Mouse (Mus musculus) sigmoid colon, adult 10 weeks (tissue): ENCODE measurements around the gene Apof. TPM values are rescaled to one million over a fixed set of nuclear protein-coding genes. Genes with fewer than 3 reads are reported as not detected.

Experiments used
- polyA plus RNA-seq: library from polyadenylated mRNA; stranded (reverse); fragments of 350-450 nt; fragmentation: Illumina TruSeq; extraction: RNeasy Lipid Tissue Mini Kit (QIAGEN cat#74804); gene quantifications from one replicate; pipeline ENCODE4 v1.2.3, GENCODE M21; 2014; ENCODE audit warnings: low read depth, low replicate concordance

Gene Apof
- polyA plus RNA-seq: not detected

GRCm38 (mm10) chr10:128268371-128268770, at the start of gene Apof:
Gene Apof (plus strand): TSS chr10:128268671.

GRCm38 (mm10) chr10:128225538-128225937, 42.9 kb upstream of the Apof start, which contains the start of gene Mip:
Gene Mip (plus strand): TSS chr10:128225838.

GRCm38 (mm10) chr10:128231697-128232419, 36.6 kb upstream of the Apof start, which contains the start of gene Timeless:
Gene Timeless (plus strand): TSS chr10:128232065.

GRCm38 (mm10) chr10:128253677-128254255, 14.7 kb upstream of the Apof start, which contains the start of gene Apon:
Gene Apon (plus strand): TSS chr10:128254096.

GRCm38 (mm10) chr10:128270287-128270841, 1.9 kb downstream of the Apof start, which contains the start of gene Stat2:
Gene Stat2 (plus strand): TSS chr10:128270559.

GRCm38 (mm10) chr10:128298702-128299171, 30.3 kb downstream of the Apof start, which contains the start of gene Il23a:
Gene Il23a (minus strand): TSS chr10:128298752.

GRCm38 (mm10) chr10:128303126-128304021, 34.9 kb downstream of the Apof start, which contains the start of gene Pan2:
Gene Pan2 (plus strand): TSS chr10:128303335.

Other genes starting within 250 kb of the Apof start
- 1,156 TPM for gene Naca, start 233.1 kb upstream of the Apof start, polyA plus RNA-seq
- gene Ptges3, start 209.7 kb upstream of the Apof start, polyA plus RNA-seq: 298 TPM
- gene Atp5b, start 185.4 kb upstream of the Apof start, polyA plus RNA-seq: 826 TPM
- 27.2 TPM for gene Baz2a, start 177.1 kb upstream of the Apof start, polyA plus RNA-seq
- 12.4 TPM for gene Rbms2, start 88.4 kb upstream of the Apof start, polyA plus RNA-seq
- not detected for gene Gls2, start 74.2 kb upstream of the Apof start, polyA plus RNA-seq
- 10.5 TPM for gene Spryd4, start 56.9 kb upstream of the Apof start, polyA plus RNA-seq
- gene Mip, start 42.8 kb upstream of the Apof start, polyA plus RNA-seq: not detected
- 2.0 TPM for gene Timeless, start 36.6 kb upstream of the Apof start, polyA plus RNA-seq
- gene Apon, start 14.6 kb upstream of the Apof start, polyA plus RNA-seq: not detected
- 13.9 TPM for gene Stat2, start 1.9 kb downstream of the Apof start, polyA plus RNA-seq
- gene Il23a, start 30.1 kb downstream of the Apof start, polyA plus RNA-seq: 0.76 TPM
- gene Pan2, start 34.7 kb downstream of the Apof start, polyA plus RNA-seq: 14.1 TPM
- gene Cnpy2, start 53.8 kb downstream of the Apof start, polyA plus RNA-seq: 43.5 TPM
- gene Cs, start 69.1 kb downstream of the Apof start, polyA plus RNA-seq: 251 TPM
- gene Coq10a, start 100.3 kb downstream of the Apof start, polyA plus RNA-seq: 14.8 TPM
- 13.2 TPM for gene Ankrd52, start 108.4 kb downstream of the Apof start, polyA plus RNA-seq
- 1.5 TPM for gene Slc39a5, start 132.6 kb downstream of the Apof start, polyA plus RNA-seq
- 19.9 TPM for gene Nabp2, start 142.8 kb downstream of the Apof start, polyA plus RNA-seq
- 8.2 TPM for gene Rnf41, start 143.0 kb downstream of the Apof start, polyA plus RNA-seq
- gene Smarcc2, start 190.6 kb downstream of the Apof start, polyA plus RNA-seq: 52.5 TPM
- gene Myl6, start 225.5 kb downstream of the Apof start, polyA plus RNA-seq: 157 TPM
- not detected for gene Myl6b, start 230.0 kb downstream of the Apof start, polyA plus RNA-seq